Mouse (Mus musculus) embryonic facial prominence, embryonic 12.5 days (tissue): Measurements from ENCODE around the gene Tiam1. TPM values are rescaled to one million over a fixed set of nuclear protein-coding genes. Genes with fewer than 3 reads are reported as not detected.
"Not testable (repeated sequence)": the region's sequence is repeated elsewhere in the genome, so short reads cannot be mapped to it uniquely, and the experiment has no call there.

ENCODE experiments used
- ATAC-seq: fragments of 200-750 bp; cut with Nextera tagmentation; 2 replicates; pipeline ENCODE4 v1.8.0; 2017; ENCODE audit not compliant: insufficient number of reproducible peaks, insufficient read depth, low FRiP score, low TSS enrichment
- H3K27ac ChIP-seq: fragments of 300-500 bp; sonication (generic); 2 replicates; pipeline ENCODE4 v1.5.1; 2016; ENCODE audit warnings: mild to moderate bottlenecking
- H3K27me3 ChIP-seq: fragments of 300-500 bp; sonication (generic); 2 replicates; pipeline ENCODE4 v1.6.1; 2016; ENCODE audit warnings: mild to moderate bottlenecking, moderate library complexity
- H3K36me3 ChIP-seq: fragments of 300-500 bp; sonication (generic); 2 replicates; pipeline ENCODE4 v1.6.1; 2016; ENCODE audit warnings: mild to moderate bottlenecking
- H3K4me1 ChIP-seq: fragments of 300-500 bp; sonication (generic); 2 replicates; pipeline ENCODE4 v1.6.1; 2016
- H3K4me2 ChIP-seq: fragments of 300-500 bp; sonication (generic); replicated peaks from 2 replicates; pipeline ENCODE4 v1.6.1; 2016; ENCODE audit warnings: mild to moderate bottlenecking, moderate library complexity
- H3K4me3 ChIP-seq: fragments of 300-500 bp; sonication (generic); 2 replicates; pipeline ENCODE4 v1.5.1; 2016; ENCODE audit warnings: mild to moderate bottlenecking
- H3K9ac ChIP-seq: fragments of 300-500 bp; sonication (generic); 2 replicates; pipeline ENCODE4 v1.6.1; 2016; ENCODE audit warnings: mild to moderate bottlenecking, moderate library complexity
- H3K9me3 ChIP-seq: fragments of 300-500 bp; sonication (generic); 2 replicates; pipeline ENCODE4 v1.6.1; 2016; ENCODE audit warnings: mild to moderate bottlenecking, moderate library complexity
- WGBS: fragments of 180-500 bp; shearing (Covaris S2); methylation state at CpG from one replicate; pipeline ENCODE4 v1.1.7; 2016; 5-methylcytosine and 5-hydroxymethylcytosine counted together
- polyA plus RNA-seq: library from polyadenylated mRNA; unstranded; fragments of >200 nt; fragmentation: Nextera tagmentation; extraction: Ambion mirVana; gene quantifications from 2 replicates; pipeline ENCODE4 v1.2.1, GENCODE M21; 2016

Gene Tiam1
- polyA plus RNA-seq, 1 experiment from 2014 or later: 39.1 TPM

GRCm38 (mm10) chr16:90078806-90079381, 64.7 kb downstream of the Tiam1 start:
- H3K9me3 ChIP-seq: no peaks in the 10 kb centered on the region
- H3K27ac ChIP-seq: no peak overlapping the region
- WGBS: 89% methylated on average over 11 of the region's 11 CpGs
- H3K9ac ChIP-seq: no peak overlapping the region
- no peak for ATAC-seq
- H3K36me3 ChIP-seq: no peaks in the 10 kb centered on the region
- H3K27me3 ChIP-seq: no peaks in the 10 kb centered on the region
- no peak overlapping the region for H3K4me3 ChIP-seq
- H3K4me1 ChIP-seq: peaks cover 19% of the 10 kb centered on the region
- no peak overlapping the region for H3K4me2 ChIP-seq

GRCm38 (mm10) chr16:90073510-90073909, 70.1 kb downstream of the Tiam1 start:
- H3K27me3 ChIP-seq: no peaks in the 10 kb centered on the region
- H3K4me3 ChIP-seq: no peak overlapping the region
- H3K4me1 ChIP-seq: peaks cover 36% of the 10 kb centered on the region
- 28% methylated on average over 7 of the region's 7 CpGs for WGBS
- H3K9me3 ChIP-seq: no peaks in the 10 kb centered on the region
- ATAC-seq: peak; percentile 11; the same call in 1 of the 2 replicates
- H3K36me3 ChIP-seq: no peaks in the 10 kb centered on the region
- no peak overlapping the region for H3K27ac ChIP-seq
- 0 out of 2 replicates have a peak overlapping the region, but pooled peaks have one; percentile 8 for H3K4me2 ChIP-seq
- no peak overlapping the region for H3K9ac ChIP-seq

GRCm38 (mm10) chr16:90072651-90073050, 70.9 kb downstream of the Tiam1 start:
- no peak overlapping the region for H3K27ac ChIP-seq
- no peaks in the 10 kb centered on the region for H3K36me3 ChIP-seq
- no peaks in the 10 kb centered on the region for H3K27me3 ChIP-seq
- peak overlapping the region; percentile 28 for H3K4me2 ChIP-seq
- ATAC-seq: no peak
- peaks cover 36% of the 10 kb centered on the region for H3K4me1 ChIP-seq
- H3K4me3 ChIP-seq: no peak overlapping the region
- no peak overlapping the region for H3K9ac ChIP-seq
- WGBS: 15% methylated on average over 15 of the region's 15 CpGs
- H3K9me3 ChIP-seq: no peaks in the 10 kb centered on the region

GRCm38 (mm10) chr16:90071125-90071524, 72.4 kb downstream of the Tiam1 start:
- H3K4me3 ChIP-seq, H3K36me3 ChIP-seq, H3K9me3 ChIP-seq, H3K27me3 ChIP-seq, H3K9ac ChIP-seq, H3K4me2 ChIP-seq: not testable (repeated sequence)
- peak; percentile 78 for ATAC-seq
- peaks cover 36% of the 10 kb centered on the region for H3K4me1 ChIP-seq
- 0 out of 2 replicates have a peak overlapping the region, but pooled peaks have one; percentile 51 for H3K27ac ChIP-seq

DNA sequence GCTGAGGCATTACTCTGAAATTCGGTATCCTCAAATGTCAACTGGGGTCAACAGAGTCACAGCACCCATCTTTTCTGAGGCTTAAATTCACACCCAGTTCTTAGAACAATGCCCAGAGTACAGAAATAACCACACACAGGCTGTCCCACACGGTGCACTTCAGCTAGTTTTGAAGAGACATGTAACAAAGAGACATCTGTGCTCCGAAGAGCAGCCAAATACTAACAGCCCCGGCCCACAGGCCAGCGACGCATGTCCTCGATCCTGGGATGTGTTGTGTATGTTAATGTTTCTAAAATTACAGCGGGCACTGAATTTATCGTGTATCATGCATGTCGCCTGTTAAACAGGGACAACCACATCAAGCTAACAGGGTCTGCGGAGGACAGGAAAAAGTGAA, 73.5 kb downstream of the Tiam1 start:
- Histone ChIP-seq H3K36me3 (no peaks in the 10 kb centered on the region), H3K9me3 (no peaks in the 10 kb centered on the region), H3K4me1 (peaks cover 36% of the 10 kb centered on the region), H3K4me3 (no peak overlapping the region), H3K27ac (no peak overlapping the region), H3K9ac (no peak overlapping the region), H3K27me3 (no peaks in the 10 kb centered on the region), H3K4me2 (no peak overlapping the region)
- 87% methylated on average over 11 of the region's 11 CpGs for WGBS
- no peak for ATAC-seq

DNA sequence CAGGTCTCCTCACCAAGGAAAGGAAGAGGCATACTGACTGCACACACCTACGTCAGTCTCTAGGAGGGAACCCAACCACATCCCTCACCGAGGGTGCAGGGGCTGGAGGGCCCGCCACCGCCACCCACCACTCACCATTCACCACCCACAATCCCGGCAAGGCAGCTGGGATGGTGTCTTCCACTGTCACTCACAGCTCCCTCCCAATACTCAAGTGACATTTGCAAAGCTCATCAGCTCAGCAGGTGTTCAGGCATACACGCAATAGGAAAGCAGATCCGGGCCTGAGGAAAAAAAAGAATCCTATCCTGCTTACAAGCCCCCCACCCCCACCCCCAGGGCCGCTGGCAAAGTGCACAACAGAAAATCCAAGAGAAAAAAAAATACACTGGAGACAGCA, 74.4 kb downstream of the Tiam1 start:
- WGBS: 70% methylated on average over 8 of the region's 8 CpGs
- no peak overlapping the region for H3K9ac ChIP-seq
- H3K27ac ChIP-seq: no peak overlapping the region
- no peak for ATAC-seq
- no peaks in the 10 kb centered on the region for H3K27me3 ChIP-seq
- H3K4me1 ChIP-seq: peaks cover 34% of the 10 kb centered on the region
- H3K4me3 ChIP-seq: no peak overlapping the region
- no peaks in the 10 kb centered on the region for H3K9me3 ChIP-seq
- H3K36me3 ChIP-seq: 0 out of 2 replicates have a peak, but pooled peaks cover 3% of the 10 kb centered on the region
- no peak overlapping the region for H3K4me2 ChIP-seq

- 78% methylated on average over 14 of the region's 14 CpGs for WGBS
- H3K36me3 ChIP-seq: peaks cover 6% of the 10 kb centered on the region; the same call in 1 of the 2 replicates
- ATAC-seq: peak; percentile 66; the same call in 1 of the 2 replicates
- H3K27ac ChIP-seq: no peak overlapping the region
- no peaks in the 10 kb centered on the region for H3K9me3 ChIP-seq
- H3K4me2 ChIP-seq: no peak overlapping the region
- H3K27me3 ChIP-seq: no peaks in the 10 kb centered on the region
- H3K4me3 ChIP-seq: no peak overlapping the region
- H3K9ac ChIP-seq: no peak overlapping the region
- no peaks in the 10 kb centered on the region for H3K4me1 ChIP-seq
These were observed 90.6 kb downstream of the Tiam1 start for GRCm38 (mm10) chr16:90052905-90053519.

DNA sequence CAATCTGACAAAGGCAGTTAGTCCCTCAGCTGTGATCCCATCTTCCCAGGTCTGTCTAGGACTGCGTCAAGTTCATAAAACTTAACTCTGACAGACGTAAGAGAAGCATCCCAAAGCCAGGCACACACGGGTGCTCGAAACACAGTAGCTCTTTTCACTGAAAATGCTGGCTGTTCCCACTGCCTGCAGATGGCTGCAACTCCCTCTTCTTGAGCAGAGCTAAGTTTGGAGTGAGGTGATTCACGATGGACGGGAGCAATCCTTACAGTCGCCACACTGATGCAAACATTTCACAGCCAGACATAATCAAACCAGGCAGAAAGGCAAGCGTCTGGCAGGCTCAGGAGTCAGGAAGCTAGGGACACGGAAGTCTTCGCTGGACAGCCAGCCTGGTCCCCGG, 91.2 kb downstream of the Tiam1 start:
- Histone ChIP-seq H3K27ac (no peak overlapping the region), H3K4me2 (no peak overlapping the region), H3K4me1 (no peaks in the 10 kb centered on the region), H3K9ac (no peak overlapping the region), H3K27me3 (no peaks in the 10 kb centered on the region), H3K4me3 (no peak overlapping the region), H3K36me3 (peaks cover 6% of the 10 kb centered on the region; the same call in 1 of the 2 replicates), H3K9me3 (no peaks in the 10 kb centered on the region)
- WGBS: 73% methylated on average over 11 of the region's 11 CpGs
- no peak for ATAC-seq

DNA sequence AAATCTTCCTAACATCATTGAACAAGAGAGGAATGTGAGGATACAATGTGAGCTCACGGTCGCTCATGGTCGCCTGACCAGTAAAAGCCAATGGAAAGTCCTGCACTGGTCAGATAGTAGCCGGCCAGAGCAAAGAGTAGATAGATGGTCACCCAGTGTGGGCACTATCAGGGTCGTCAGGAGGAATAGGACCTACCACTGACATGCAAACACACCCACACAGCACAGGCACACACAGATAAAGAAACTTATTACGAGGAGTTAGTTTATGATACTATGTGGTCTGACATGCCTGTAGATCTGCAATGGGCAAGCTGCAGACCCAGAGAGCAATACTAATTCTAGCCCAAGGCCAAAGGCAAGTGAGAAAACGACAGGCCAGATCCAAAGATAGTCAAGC, 92.5 kb downstream of the Tiam1 start:
- no peaks in the 10 kb centered on the region for H3K27me3 ChIP-seq
- no peak overlapping the region for H3K9ac ChIP-seq
- no peaks in the 10 kb centered on the region for H3K4me1 ChIP-seq
- 89% methylated on average over 7 of the region's 7 CpGs for WGBS
- no peaks in the 10 kb centered on the region for H3K9me3 ChIP-seq
- H3K4me3 ChIP-seq: no peak overlapping the region
- no peak overlapping the region for H3K27ac ChIP-seq
- no peak for ATAC-seq
- no peak overlapping the region for H3K4me2 ChIP-seq
- H3K36me3 ChIP-seq: peaks cover 5% of the 10 kb centered on the region; the same call in 1 of the 2 replicates

DNA sequence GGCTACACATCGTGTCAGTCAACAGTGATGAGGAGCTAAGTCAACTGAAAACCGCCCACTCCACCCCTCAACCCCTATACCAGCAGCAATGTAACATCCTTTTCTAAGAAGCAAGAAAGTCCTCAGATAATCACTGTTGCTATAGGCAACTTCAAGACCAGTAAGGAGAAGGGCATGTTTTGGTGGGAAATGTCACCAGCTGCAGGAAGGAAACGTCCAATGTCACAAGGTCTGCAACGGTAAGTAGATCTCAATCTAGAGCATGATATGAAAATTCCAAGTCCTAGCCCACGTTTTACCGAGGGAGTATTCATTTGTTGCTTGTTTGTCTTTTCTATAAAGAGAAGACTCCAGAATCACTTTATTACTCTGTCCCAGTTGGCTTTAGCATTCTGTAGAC, 95.7 kb downstream of the Tiam1 start:
- no peak overlapping the region for H3K4me2 ChIP-seq
- H3K36me3 ChIP-seq: no peaks in the 10 kb centered on the region
- no peaks in the 10 kb centered on the region for H3K4me1 ChIP-seq
- WGBS: 85% methylated on average over 6 of the region's 6 CpGs
- no peak overlapping the region for H3K27ac ChIP-seq
- no peak overlapping the region for H3K9ac ChIP-seq
- no peak for ATAC-seq
- no peak overlapping the region for H3K4me3 ChIP-seq
- no peaks in the 10 kb centered on the region for H3K9me3 ChIP-seq
- H3K27me3 ChIP-seq: no peaks in the 10 kb centered on the region

GRCm38 (mm10) chr16:90046494-90047158, 96.9 kb downstream of the Tiam1 start:
- H3K27ac ChIP-seq: no peak overlapping the region
- no peaks in the 10 kb centered on the region for H3K4me1 ChIP-seq
- ATAC-seq: no peak
- H3K9ac ChIP-seq: no peak overlapping the region
- H3K4me3 ChIP-seq: no peak overlapping the region
- no peaks in the 10 kb centered on the region for H3K27me3 ChIP-seq
- no peak overlapping the region for H3K4me2 ChIP-seq
- H3K9me3 ChIP-seq: no peaks in the 10 kb centered on the region
- H3K36me3 ChIP-seq: no peaks in the 10 kb centered on the region
- 68% methylated on average over 12 of the region's 12 CpGs for WGBS

DNA sequence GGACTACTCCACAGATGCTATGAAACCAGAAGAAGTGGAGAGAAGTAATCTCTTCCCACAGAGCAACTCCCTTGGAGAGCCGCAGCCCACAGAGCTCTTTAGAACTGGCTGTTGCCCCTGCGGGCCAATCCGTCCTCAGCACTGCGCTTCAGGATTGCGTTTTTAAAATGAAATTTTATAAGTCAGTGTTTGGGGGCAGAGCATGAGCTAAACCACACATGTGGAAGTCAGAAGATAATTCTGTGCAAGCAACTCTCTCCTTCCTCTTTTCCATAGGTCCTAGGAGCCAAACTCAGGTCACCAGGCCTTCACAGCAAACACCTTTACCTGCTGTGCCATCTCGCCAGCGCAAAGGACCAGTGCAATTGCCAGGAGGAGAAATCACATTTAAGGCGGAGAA, 98.0 kb downstream of the Tiam1 start:
- Histone ChIP-seq H3K4me2 (no peak overlapping the region), H3K27me3 (no peaks in the 10 kb centered on the region), H3K4me1 (no peaks in the 10 kb centered on the region; the same call in 1 of the 2 replicates), H3K9me3 (no peaks in the 10 kb centered on the region), H3K9ac (no peak overlapping the region), H3K36me3 (no peaks in the 10 kb centered on the region), H3K27ac (no peak overlapping the region), H3K4me3 (no peak overlapping the region)
- no peak for ATAC-seq
- 96% methylated on average over 8 of the region's 8 CpGs for WGBS
